Mouse (Mus musculus): Measurements from ENCODE around the gene D16Ertd472e.

- TF ChIP-seq CTCF (IDR thresholded peaks at IDR 0.05; ENCODE audit: control insufficient read depth, insufficient read depth, insufficient read length) (no peak), USF1 (IDR thresholded peaks at IDR 0.05; ENCODE audit: low read depth) (no peak), MYOG (IDR thresholded peaks at IDR 0.05; ENCODE audit: control insufficient read depth, extremely low read depth, insufficient read length) (no peak), MAX (IDR thresholded peaks at IDR 0.05) (no peak), MYOD1 (IDR thresholded peaks at IDR 0.05; ENCODE audit: control insufficient read depth, insufficient read length, low read depth) (no peak), FOSL1 (IDR thresholded peaks at IDR 0.05; ENCODE audit: insufficient read depth, low read length, poor library complexity, severe bottlenecking) (no peak)
These were observed 39.2 kb downstream of the D16Ertd472e start for GRCm38 (mm10) chr16:78537322-78537721.
